Mouse (Mus musculus) stomach, postnatal 0 days (tissue): Measurements from ENCODE around the gene Atp1a2.

ENCODE experiments used
- CTCF ChIP-seq: IDR thresholded peaks from 2 replicates; pipeline ENCODE4 v1.5.1; 2016; ENCODE audit warnings: antibody characterized with exemption, low read depth, mild to moderate bottlenecking, moderate library complexity
- EP300 ChIP-seq: optimal IDR thresholded peaks from 2 replicates; pipeline ENCODE3; 2016; ENCODE audit warnings: antibody characterized with exemption

- TF ChIP-seq EP300 (no peak), CTCF (no peak)
These were observed 35.1 kb upstream of the Atp1a2 start for GRCm38 (mm10) chr1:172332925-172333324.
